Mouse (Mus musculus): Measurements from ENCODE around the gene Slu7.

The Slu7 gene

DNA sequence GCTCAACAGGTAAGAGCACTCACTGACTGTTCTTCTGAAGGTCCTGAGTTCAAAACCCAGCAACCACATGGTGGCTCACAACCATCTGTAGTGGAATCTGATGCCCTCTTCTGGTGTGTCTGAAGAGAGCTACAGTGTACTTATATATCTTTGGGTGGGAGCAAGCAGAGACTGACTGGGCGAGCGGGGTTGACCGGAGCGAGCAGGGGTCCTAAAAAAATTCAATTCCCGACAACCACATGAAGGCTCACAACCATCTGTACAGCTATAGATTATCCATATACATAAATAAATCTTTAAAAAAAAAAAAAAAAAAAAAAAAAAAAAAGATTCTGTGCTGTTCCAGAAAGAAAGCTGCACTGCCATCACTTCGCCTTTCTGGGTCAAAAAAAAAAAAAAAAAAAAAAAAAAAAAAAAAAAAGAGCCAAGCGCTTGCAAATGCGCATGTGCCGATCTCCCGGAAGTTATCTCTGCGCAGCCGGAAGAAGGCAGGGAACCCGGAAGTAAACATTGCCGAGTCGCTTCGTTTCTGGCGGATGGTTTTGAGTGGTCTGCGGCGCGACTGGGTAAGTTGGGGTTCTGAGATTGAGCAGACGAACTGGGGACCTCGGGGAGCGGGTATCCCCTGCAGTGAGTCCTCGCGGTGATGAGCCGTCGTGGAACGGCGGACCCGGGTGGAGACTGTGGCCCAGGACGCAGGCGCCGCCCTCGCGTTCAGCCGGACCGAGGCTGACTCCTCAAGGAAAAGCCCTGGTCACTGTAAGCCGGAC is at the start of gene Slu7:
TSS of gene Slu7 (plus strand) at position 491 of the 770 bp plus-strand sequence.
- peak; percentile 68 for DNase-seq (ENCODE audit: low read depth, low spot score)

- no peak for DNase-seq (ENCODE audit: low read depth, low spot score)
These were observed 48.4 kb upstream of the Slu7 start for GRCm38 (mm10) chr11:43385055-43385649.

DNA sequence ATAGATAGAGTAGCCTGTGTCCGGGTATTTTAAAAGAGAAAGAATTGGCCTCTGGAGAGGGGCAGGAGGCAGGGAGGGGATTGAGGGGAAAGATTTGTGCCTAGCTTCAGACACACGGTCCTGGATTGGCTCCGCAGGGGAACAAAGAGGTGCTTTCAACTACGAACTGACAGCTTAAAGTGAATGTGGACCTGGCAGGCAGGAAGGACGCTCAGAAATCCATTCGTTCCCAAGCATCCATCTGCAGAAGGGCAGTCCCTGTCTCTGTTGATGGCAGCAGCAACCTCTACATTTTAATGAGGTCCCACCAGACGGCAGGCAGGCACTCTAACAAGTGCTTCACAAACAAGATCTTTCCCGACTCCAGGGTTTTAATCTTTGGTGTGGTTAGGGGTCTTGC is 47.8 kb upstream of the Slu7 start:
- DNase-seq (ENCODE audit: low read depth, low spot score) = no peak

DNA sequence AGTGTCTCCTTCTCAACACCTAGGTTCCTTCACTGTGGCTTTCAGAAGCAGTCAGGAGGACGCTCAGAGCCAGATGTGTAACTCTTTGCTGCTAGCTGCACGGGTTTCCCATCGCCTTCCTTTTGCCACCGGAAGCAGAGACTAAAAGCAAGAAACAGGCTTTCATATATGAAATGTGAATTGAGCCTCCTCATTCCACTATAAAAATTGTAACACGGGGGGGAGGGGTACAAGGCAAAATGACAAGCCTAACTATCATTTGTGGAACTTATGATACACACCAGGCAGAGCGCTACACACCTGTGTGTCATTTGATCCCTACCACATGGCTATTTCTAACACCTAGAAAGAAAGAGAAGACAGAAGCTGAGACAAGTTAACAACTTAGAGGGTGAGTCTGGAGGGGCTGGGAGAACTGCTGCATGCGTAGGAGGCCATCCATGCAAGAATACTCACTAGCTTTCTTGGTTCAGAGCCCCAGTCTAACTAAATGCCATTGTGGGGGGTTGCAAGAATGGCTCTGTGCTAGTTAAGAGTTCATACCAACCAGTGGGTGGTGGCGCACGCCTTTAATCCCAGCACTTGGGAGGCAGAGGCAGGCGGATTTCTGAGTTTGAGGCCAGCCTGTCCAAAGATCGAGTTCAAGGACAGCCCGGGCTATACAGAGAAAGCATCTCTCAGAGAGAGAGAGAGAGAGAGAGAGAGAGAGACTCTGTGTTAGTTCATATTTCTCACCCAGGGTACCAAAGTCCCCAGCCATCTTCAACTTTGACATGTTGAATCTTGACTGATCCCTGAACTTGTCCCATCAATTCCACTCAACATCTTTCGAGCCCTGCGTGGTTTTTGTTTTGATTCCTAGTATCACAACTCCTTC is 46.3 kb upstream of the Slu7 start:
- no peak for DNase-seq (ENCODE audit: low read depth, low spot score)

DNA sequence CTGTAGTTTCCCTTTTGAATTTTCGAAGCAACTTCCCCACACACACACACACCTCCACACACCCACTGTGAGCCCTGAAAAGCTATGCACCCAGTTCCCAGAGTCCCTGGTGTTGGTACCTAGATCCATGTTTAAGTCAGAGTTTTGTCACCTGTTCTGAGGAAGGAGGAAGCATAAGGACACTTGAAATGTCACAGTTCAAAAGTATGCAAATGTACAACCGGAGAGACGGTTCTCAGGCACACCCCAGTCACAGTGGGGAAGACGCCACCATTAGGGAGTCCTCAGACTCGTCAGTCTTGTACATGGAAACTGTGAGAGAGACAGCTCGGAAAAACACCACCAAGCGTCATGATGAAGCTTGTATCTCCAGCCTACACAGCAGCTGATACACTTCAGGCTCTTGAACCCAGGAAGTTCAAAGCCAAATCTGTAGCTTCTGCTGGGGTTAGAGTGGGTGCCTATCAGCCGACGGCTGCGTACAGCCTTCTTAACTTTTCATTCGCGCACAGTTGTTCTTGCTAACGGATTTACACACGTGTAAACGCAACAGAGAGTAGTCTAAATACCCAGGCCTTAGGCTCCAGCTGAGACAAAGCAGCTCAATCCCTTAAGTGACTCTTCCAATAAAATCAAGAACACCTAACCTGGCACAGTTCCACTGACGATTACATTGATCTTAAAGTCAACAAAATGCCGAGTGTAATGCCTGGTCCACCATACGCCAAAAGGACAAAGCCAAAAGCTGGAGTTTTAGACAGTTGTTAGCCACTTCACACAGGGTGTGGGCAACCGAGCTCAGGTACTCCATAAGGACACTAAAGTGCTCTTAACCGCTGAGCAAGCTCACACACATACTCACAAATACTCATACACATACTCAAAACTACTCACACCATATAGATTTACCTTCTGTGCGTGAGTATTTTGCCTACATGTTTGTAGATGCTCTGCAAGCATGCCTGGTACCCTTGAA is 45.1 kb upstream of the Slu7 start:
- DNase-seq (ENCODE audit: low read depth, low spot score) = no peak

DNA sequence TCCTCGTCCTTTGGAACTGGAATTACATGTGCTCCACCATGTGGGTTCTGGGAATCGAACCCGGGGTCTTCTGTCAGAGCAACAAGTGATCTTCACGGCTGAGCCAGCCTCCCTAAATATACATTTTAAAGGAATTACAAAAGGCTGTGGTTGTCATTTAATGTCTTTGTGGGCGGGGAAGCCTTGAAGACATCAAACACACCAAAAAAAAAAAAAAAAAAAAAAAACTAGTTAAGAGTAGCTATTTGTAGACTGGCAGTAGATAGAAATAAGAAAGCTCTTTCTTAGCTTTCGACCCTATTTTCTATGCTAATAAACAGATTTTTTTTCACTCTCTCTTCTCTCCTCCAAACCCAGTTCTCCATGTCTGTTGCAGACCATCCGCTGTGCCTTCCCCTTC is 44.4 kb upstream of the Slu7 start:
- no peak for DNase-seq (ENCODE audit: low read depth, low spot score)

GRCm38 (mm10) chr11:43392757-43393156 is 40.8 kb upstream of the Slu7 start:
- DNase-seq (ENCODE audit: low read depth, low spot score) = no peak

GRCm38 (mm10) chr11:43393325-43393724 is 40.2 kb upstream of the Slu7 start:
- no peak for DNase-seq (ENCODE audit: low read depth, low spot score)

DNA sequence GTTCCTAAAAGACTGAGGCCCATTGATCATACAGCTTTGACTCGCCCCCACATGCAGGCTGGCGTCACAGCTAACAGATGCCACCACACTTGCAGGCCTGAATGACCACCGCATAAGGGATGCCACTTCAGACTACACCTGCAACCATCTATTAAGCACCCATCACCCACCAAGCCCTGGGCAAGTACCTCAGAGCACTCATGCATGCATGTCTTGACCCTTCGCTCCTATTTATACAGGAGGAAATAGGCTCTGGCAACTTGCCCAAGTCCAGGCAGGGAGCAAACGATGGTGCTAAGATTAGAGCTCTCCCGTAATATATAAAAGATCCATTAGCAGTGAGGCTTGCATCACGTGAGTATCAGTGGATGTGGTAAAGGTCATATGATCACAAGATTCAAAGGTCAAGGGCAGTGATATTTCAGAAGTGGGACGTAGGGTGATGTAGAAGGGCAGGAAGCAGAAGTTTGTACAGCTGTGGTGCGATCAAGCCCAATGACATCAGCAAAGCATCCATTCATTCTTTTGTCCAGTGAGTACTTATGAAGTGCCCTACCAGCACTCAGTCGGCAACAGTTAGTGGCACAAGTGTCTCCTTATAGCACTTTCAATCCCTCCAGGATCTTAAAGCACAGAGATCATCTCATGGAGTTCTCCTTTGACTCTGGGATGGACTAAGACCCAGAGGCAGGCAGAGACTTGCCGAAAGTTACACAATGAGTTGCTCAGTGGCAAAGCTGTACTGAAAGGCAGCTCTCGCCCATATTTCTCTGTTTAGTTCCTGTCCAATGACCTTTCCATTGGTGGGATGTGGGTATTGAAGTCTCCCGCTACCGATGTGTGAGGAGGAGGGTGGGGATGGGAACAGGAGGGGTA is 38.2 kb upstream of the Slu7 start:
- DNase-seq (ENCODE audit: low read depth, low spot score) = no peak

GRCm38 (mm10) chr11:43396246-43396645 is 37.3 kb upstream of the Slu7 start:
- DNase-seq (ENCODE audit: low read depth, low spot score) = no peak

DNA sequence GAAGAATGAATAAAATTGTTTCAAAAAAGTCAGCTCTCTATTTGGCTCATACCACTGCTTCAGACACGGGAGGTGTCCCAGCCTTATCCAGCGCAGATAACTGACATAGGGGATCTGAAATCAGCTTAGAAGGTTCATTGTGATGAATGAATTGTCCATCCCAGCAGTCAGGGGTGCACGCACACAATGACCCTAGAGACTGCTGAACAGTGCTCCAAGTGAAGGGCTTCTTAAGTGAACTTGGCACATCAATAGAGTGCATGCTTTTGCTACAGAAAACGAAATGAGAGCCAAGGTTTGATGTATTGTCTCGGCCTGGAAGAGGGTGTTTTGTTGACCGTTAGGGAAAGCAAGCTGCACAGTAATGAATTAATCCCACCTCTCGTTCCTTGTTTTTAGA is 36.9 kb upstream of the Slu7 start:
- DNase-seq (ENCODE audit: low read depth, low spot score) = no peak

DNA sequence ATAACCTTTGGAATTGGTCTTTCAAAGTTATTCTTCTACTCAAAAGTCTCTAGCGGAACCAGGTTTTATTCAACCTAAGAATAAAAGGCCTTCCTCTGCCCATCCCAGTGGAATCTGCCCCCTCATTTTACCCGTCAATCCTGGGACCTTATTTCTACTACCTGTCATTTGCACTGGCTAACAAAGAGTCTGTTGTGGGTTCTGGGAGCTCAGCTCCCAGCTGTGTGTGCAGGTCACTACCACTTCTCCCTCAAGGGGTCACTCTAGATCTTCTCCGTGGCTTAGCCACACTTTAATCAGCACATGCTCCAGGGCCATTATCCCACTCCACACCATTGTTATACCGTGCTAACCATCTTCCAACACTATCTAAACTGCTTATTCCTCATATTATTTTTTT is 34.2 kb upstream of the Slu7 start:
- no peak for DNase-seq (ENCODE audit: low read depth, low spot score)

GRCm38 (mm10) chr11:43400131-43400530 is 33.4 kb upstream of the Slu7 start:
- DNase-seq (ENCODE audit: low read depth, low spot score) = no peak

DNA sequence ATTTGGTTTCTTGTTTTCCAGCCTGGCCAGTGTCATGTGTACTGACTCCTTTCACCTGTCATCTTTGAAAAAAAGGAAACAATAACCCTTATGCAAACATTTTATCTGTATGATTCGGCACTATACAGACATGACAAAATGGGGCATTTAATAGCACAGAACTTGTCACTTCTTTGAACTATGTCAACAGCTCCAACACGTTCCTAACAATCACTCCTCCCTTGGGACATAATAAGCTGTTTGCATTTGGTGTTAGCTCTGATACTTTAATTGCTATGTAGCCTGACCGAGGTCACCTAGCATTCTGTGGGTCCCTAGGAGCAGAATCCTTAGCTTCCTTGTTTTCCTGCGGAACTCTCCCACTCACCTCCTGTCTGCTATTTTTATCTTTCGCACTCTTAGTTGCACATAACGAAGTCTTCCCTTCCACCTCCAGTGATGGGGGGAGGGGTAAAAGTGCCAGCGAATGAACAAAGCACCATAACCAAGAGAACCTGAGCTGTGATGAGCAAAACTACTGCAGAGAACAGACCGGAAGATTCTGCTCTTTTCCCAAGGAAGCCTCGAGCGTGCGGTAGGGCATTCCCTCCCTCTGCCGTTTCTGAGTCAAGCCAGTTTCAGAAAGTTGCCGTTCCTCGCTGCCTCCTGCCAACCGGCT is 29.3 kb upstream of the Slu7 start:
- DNase-seq (ENCODE audit: low read depth, low spot score) = no peak

GRCm38 (mm10) chr11:43408888-43409287 is 24.7 kb upstream of the Slu7 start:
- no peak for DNase-seq (ENCODE audit: low read depth, low spot score)

GRCm38 (mm10) chr11:43410291-43410690 is 23.3 kb upstream of the Slu7 start:
- no peak for DNase-seq (ENCODE audit: low read depth, low spot score)

GRCm38 (mm10) chr11:43411413-43411812 is 22.1 kb upstream of the Slu7 start:
- no peak for DNase-seq (ENCODE audit: low read depth, low spot score)

DNA sequence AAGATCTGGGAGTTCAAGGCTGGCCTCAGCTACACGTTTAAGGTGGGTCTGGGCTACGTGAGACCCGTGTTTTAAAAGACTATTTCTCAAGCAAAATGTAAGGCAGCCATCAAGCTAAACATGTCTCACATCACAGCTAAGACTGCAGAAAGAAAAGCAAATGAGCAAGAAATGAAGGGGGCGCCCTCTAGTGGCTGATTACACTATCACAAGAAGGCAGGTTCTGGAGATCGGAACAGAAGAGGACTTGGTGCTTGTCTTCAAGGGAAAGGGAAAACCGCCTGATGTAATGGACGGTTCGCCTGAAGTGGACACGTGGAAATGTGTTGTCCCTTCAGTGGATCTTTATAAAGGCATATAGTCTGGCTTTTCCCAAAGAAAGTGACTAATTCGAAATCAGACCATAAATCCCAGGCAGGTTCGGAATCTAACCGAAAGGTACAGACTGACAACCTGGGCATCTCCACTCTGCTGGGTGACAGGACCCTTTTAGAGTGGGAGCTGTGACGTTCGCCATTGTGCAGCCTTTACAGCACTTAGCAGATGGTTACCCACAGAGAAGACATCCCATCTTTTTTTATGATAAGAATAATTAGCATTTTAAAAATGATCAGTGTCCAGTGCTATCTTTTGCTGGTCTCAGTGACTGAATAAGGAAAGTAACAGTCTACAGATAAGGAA is 20.6 kb upstream of the Slu7 start:
- peak; percentile 55 for DNase-seq (ENCODE audit: low read depth, low spot score)

GRCm38 (mm10) chr11:43417201-43417600 is 16.3 kb upstream of the Slu7 start:
- no peak for DNase-seq (ENCODE audit: low read depth, low spot score)

Data from c-Kit-negative CD71-positive TER-119-positive erythroid progenitor cells, embryonic 14.5 days (primary cell).